Mouse (Mus musculus): ENCODE measurements around the gene Fn1.

DNA sequence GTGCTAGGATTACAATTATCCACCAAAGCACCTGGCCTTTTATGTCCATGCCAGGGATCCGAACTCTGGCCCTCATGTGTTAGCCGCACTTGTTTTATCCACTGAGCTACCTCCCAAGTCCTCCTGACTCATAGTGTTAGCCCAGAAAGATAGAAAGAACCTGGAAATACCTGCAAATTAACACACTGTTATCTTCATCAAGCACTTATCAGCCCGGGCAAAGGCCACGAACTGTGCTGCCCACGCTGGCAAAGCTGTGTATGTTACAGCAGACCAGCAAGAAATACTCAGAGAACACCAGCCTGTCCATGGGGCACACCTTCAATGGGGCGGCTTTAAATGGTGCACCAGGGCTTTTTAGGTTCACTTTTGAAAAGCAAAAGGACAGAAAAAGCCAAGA is 29.4 kb downstream of the Fn1 start:
- TF ChIP-seq CTCF (IDR thresholded peaks at IDR 0.05; ENCODE audit: control insufficient read depth, insufficient read depth, low read length) = no peak
- TF ChIP-seq POLR2A (IDR thresholded peaks at IDR 0.05; ENCODE audit: borderline replicate concordance, control insufficient read depth, low read depth, low read length) = no peak

All from bone marrow, adult 2 months (tissue).